Mouse (Mus musculus): ENCODE results near the gene Spns3.
"Not testable (repeated sequence)": the region's sequence is repeated elsewhere in the genome, so short reads cannot be mapped to it uniquely, and the experiment has no call there.

Spns3 gene

GRCm38 (mm10) chr11:72556953-72557352, 6.6 kb upstream of the Spns3 start:
- no peak for DNase-seq

DNA sequence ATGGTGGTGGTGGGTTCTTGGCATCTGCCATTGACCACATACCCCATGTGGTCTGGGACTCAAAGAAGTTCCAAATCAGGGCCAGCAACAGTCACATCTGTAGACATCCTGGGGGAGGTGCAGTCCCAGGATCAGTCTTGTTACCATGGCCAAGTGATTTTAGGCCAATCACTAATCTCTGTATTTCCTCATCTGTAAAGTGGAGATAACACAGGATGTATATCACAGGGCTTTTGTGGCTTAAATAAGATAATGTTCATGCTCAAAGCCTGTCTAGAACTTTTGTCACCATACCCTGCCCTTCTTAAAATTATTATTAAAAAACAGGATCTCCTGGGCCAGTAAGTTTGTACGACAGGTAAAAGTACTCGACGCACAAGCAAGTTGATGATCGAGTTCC, 6.2 kb upstream of the Spns3 start:
- DNase-seq: no peak

DNA sequence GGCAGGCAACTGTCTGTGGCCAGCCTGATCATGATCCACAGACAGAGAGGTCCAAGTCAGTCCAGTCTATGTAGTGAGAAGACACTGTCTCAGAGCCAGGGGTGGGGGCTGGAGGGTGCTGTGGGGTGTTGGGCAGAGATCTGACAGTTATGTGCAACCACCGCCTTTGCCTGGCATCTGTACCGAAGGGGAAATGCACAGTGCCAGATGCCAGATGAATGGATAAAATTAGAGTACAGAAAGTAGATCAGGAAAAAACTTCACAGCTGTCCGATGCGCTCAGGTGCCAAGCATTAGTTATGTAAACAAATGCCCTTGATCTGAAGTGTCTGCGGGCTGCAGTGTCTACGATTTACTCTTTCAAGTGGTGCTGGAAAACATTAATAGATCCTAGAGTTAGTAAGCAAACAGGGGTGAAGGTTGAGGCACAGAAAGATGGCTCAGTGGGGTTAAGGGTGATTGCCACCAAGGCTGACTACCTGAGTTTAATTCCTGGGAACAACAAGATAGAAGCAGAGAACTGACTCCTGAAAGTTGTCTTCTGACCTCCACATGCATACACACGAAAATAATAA, 1.3 kb upstream of the Spns3 start:
- DNase-seq: no peak

GRCm38 (mm10) chr11:72547181-72547580, 3.1 kb downstream of the Spns3 start:
- DNase-seq: no peak

DNA sequence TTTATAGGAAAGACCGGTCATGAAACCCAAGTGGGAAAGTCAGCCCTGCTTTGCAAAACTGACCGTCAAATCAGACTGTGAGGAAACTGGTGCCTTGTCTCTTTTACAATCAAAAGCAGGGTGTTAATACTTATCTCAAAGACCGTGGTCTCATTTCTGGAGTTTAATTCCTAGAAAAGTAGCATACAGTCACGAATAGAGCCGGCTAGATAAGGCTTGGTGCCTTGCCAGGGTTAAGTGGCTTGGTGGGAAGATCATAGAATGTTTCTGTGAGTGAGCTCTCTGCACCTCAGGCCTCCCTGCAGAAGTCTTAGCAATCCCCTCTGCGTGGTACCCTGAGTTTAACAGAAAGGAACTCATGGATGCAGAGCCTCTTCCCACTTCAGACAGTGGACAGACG, 5.6 kb downstream of the Spns3 start:
- no peak for DNase-seq

DNA sequence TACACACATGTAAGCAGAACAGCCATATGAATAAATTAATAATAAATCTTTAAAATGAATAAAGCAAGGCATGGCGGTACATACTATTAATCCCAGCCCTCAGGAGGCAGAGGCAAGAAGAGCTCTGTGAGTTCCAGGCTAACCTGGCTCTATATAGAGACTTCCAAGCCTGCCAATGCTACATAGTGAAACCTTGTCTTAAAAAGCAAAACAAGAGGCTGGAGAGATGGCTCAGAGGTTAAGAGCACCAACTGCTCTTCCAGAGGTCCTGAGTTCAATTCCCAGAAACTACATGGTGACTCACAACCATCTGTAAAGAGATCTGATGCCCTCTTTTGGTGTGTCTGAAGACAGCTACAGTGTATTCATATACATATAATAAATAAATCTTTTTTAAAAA, 6.6 kb downstream of the Spns3 start:
- not testable (repeated sequence) for DNase-seq

DNA sequence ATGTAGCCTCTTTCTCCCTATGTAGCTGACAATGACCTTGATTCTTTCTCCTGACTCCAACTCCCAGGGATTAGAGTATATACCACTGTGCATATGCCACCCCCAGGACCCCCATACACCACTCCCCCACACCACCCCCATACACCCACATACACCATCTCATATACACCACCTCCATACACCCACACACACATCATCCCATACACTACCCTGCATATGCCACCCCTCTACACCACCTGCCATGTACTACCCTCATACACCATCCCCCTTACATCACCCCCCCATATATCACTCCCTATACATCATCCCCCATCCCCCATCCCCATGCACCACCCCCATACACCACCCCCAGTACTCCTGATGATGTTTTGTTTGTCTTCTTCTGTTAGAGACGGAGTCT, 7.7 kb downstream of the Spns3 start:
- no peak for DNase-seq

GRCm38 (mm10) chr11:72541928-72542327, 8.4 kb downstream of the Spns3 start:
- DNase-seq: no peak

- peak; percentile 81 to 83 for DNase-seq
Measured at GRCm38 (mm10) chr11:72540437-72540836, 9.9 kb downstream of the Spns3 start.

- DNase-seq: no peak
Measured at GRCm38 (mm10) chr11:72538811-72539210, 11.5 kb downstream of the Spns3 start.

DNA sequence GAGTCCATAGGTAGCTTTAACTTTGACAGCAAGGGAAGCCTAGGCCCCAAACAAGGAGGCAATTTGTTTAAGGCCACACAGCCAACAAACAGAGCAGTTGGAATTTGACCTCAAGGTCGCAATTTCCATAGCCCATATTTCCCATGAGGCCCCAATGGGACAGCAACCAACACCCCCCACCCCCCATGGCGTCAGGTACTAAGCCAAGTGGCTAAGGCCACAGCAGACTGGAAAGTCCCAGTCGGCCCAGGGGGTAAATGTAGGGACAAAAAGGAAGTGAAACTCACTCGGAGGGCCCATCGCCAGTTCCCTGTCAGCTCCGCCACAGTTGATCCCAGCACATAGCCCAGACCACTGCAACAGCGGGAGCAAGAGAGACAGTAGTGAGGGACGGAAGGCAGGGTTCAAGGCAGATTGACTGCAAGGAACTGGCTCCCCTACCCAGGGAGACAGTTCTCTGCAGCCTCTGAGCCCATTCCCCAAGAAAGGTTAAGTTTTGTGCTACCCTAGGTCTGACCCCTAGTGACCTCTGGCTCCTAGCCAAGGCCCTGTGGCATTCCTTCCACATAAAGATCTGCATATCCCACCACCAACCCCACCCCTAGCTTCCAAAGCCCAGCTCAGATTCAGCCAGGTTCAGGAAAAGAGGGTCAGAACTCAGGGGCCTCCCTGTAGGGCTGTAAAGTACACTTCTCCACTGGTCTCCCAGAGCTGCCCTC, 12.1 kb downstream of the Spns3 start:
- peak in 1 of 2 experiments; percentile 47 for DNase-seq

GRCm38 (mm10) chr11:72537503-72537902, 12.8 kb downstream of the Spns3 start:
- no peak for DNase-seq

GRCm38 (mm10) chr11:72535519-72535918, 14.8 kb downstream of the Spns3 start:
- DNase-seq: peak in 1 of 2 experiments; percentile 45

GRCm38 (mm10) chr11:72532890-72533289, 17.4 kb downstream of the Spns3 start:
- DNase-seq: no peak

GRCm38 (mm10) chr11:72531632-72532031, 18.7 kb downstream of the Spns3 start:
- peak; percentile 34 to 44 for DNase-seq

DNA sequence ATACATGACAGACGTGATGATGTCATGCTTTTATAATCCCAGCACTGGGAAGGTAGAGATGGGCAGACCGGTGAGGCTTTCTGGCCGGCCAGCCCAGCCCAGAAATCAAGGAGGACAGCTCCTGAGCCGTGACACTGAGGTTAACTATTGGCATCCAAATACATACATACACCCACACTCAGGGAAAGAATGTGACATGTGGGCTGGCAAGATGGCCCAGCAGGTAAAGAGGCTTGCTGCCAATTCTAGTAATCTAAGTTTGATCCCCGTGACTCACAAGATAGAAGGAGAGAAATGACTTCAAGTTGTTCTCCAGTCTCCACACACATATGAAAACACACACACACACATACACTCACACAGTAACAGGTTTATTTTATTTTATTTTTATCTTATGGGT, 19.2 kb downstream of the Spns3 start:
- peak in 1 of 2 experiments; percentile 37 for DNase-seq

DNA sequence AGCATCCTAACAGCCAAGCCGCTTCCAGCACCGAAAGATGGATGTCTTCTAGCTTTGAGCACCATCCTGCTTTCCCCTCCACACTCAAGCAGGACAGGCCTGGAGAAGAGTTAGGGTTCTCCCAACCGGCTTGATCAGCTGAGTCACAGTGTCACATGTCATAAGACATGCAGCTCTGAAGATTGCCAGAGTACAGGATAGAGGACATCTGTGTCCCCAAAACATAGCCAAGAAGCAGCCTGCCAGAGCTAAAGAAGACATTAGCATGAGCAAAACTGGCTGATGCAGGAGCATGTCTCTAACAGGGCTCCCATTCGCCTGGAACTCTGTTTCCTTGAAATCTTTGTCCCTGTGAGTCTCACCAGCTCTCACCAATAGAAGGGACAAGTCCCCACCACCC, 24.1 kb downstream of the Spns3 start:
- DNase-seq: no peak

DNA sequence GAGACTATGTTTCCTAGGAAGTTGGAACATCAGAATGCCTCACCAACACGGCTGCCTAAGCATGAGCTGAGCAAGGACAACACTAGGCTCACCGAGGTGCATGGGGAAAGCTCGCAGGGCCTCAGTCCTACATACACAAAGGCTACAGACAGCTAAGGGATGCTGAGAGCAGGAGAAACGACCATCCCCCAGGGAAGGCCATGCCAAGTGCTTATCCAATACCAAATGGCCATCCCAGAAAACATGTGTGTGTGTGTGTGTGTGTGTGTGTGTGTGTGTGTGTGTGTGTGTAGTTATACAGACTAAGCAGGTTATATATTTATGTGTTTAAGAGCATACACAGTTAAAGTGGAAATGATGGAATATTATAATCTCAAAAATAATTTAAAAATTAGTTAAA, 26.6 kb downstream of the Spns3 start:
- peak; percentile 38 to 48 for DNase-seq

- peak; percentile 84 to 86 for DNase-seq
Measured at GRCm38 (mm10) chr11:72522616-72523041, 27.7 kb downstream of the Spns3 start.

GRCm38 (mm10) chr11:72521598-72522541, 28.4 kb downstream of the Spns3 start:
- DNase-seq: no peak

- DNase-seq: no peak
Measured at GRCm38 (mm10) chr11:72519895-72520294, 30.4 kb downstream of the Spns3 start.

DNA sequence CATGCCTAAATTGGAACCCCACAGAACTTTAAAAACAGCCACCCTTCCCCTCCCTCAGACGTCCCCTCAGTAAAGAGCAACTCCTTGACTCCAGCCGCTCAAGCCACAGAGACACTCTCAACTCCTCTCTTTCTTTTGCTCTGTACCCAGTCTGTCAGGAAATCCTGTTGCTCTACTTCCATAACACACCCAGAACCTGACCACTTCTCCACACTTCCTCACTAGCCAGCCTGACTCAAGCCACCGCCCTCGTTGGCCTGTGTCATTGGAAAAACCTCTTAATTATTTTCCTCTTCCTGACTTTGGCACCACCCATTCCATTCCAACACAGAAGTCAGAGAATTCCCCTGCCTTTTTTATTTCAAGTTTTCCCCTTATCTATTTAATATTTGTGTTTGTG, 31.1 kb downstream of the Spns3 start:
- DNase-seq: no peak

GRCm38 (mm10) chr11:72518449-72518848, 31.9 kb downstream of the Spns3 start:
- no peak for DNase-seq

- no peak for DNase-seq
Measured at GRCm38 (mm10) chr11:72514967-72515366, 35.3 kb downstream of the Spns3 start.

Data from cerebellum, postnatal 14 days (tissue).